Mouse (Mus musculus) heart, embryonic 15.5 days (tissue): ENCODE measurements at regions not wholly inside any gene's neighbourhood (a gene's known extent, or its start where the extent isn't known, plus 50 kb on each side); places are given as distances from the start of the nearest gene placed in this dataset.
A peak's percentile ranks its signal among the peaks of the same experiment; 100 is the strongest.

Experiments used
- ATAC-seq: fragments of 200-750 bp; cut with Nextera tagmentation; replicated peaks from 2 replicates; pipeline ENCODE4 v1.8.0; 2017; ENCODE audit warnings: low read depth, moderate TSS enrichment; ENCODE audit not compliant: insufficient number of reproducible peaks, insufficient read depth, low FRiP score
- H3K27ac ChIP-seq: fragments of 300-500 bp; sonication (generic); 2 replicates; pipeline ENCODE4 v1.5.1; 2015; ENCODE audit warnings: mild to moderate bottlenecking, inconsistent platforms
- H3K27me3 ChIP-seq: fragments of 300-500 bp; sonication (generic); 2 replicates; pipeline ENCODE4 v1.6.1; 2015; ENCODE audit warnings: inconsistent platforms
- H3K36me3 ChIP-seq: fragments of 300-500 bp; sonication (generic); 2 replicates; pipeline ENCODE4 v1.6.1; 2015; ENCODE audit warnings: mild to moderate bottlenecking, inconsistent platforms
- H3K4me1 ChIP-seq: fragments of 300-500 bp; sonication (generic); replicated peaks from 2 replicates; pipeline ENCODE4 v1.6.1; 2015; ENCODE audit warnings: inconsistent platforms
- H3K4me2 ChIP-seq: fragments of 300-500 bp; sonication (generic); 2 replicates; pipeline ENCODE4 v1.6.1; 2015; ENCODE audit warnings: inconsistent platforms, mild to moderate bottlenecking, moderate library complexity
- H3K4me3 ChIP-seq: fragments of 300-500 bp; sonication (generic); 2 replicates; pipeline ENCODE4 v1.5.1; 2015; ENCODE audit warnings: mild to moderate bottlenecking, inconsistent platforms
- H3K9ac ChIP-seq: fragments of 300-500 bp; sonication (generic); 2 replicates; pipeline ENCODE4 v1.6.1; 2015; ENCODE audit warnings: mild to moderate bottlenecking, inconsistent platforms
- H3K9me3 ChIP-seq: fragments of 300-500 bp; sonication (generic); replicated peaks from 2 replicates; pipeline ENCODE4 v1.6.1; 2016; ENCODE audit warnings: inconsistent platforms
- WGBS: fragments of 180-500 bp; shearing (Covaris S2); methylation state at CpG from one replicate; pipeline ENCODE4 v1.1.7; 2015; ENCODE audit warnings: mixed read lengths; 5-methylcytosine and 5-hydroxymethylcytosine counted together

DNA sequence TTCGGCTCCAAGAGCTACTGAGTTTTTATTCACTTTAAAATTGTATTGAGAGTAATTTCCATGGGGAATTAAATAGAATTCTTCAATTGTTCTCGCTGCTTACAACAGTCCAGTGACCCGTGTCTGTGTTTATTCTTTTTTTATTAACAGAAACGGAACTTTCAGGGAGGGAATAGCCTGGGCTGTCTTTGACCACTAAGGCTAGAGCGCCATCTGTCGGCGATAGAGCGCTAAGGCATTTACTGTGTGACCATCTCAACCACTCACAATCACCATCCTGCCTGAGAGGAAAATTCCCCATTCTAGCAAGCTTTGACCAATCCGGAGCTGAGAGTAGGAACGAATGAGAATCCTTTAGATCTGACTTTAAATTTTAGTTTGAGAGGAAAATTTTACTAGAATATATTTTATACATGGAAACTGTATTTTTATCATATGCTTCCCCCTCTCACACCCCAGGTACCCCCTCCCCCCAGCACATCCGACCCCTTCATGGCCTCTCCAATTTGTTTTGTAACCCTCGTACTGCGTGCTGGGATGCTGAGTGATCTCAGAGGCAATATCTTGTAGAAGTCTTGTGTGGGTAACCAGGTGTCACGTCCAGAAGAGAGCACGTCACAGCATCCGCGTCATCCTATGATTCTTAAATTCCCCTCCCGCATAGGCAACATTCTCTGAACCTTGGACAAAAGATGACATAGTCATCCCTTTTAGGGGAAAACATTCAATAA is 139.9 kb downstream of the Csl start:
- Histone ChIP-seq H3K4me2 (0 out of 2 replicates have a peak overlapping the region, but pooled peaks have one; percentile 22), H3K27ac (no peak overlapping the region), H3K36me3 (no peaks in the 10 kb centered on the region), H3K9me3 (no peaks in the 10 kb centered on the region), H3K9ac (no peak overlapping the region), H3K27me3 (no peaks in the 10 kb centered on the region), H3K4me3 (no peak overlapping the region), H3K4me1 (no peaks in the 10 kb centered on the region)
- WGBS: 47% methylated on average over 18 of the region's 18 CpGs
- ATAC-seq: peak; percentile 35; the same call in 1 of the 2 replicates

DNA sequence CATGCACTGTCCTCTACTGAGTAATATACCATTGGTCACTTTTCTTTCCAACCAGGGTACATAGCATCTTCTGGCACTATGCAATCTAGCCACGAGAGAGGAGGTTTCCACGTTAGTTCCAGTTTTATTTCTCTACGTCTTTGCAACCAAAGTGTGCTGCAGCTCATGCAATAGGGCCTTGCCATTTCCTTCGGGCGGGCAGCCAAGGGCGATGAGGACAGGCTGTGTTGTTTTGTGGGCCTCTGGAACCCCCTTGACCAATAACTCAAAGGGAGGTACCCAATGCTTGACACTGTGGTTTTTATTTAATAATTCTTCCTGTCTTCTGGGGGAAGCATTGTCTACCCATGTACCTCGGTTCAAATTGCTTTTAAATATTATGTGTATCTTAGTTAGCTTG is 139.0 kb downstream of the Csl start:
- H3K4me2 ChIP-seq: no peak overlapping the region
- H3K36me3 ChIP-seq: no peaks in the 10 kb centered on the region
- H3K9ac ChIP-seq: no peak overlapping the region
- no peak overlapping the region for H3K27ac ChIP-seq
- no peaks in the 10 kb centered on the region for H3K9me3 ChIP-seq
- H3K4me1 ChIP-seq: no peaks in the 10 kb centered on the region
- H3K4me3 ChIP-seq: no peak overlapping the region
- H3K27me3 ChIP-seq: no peaks in the 10 kb centered on the region
- 84% methylated on average over 7 of the region's 7 CpGs for WGBS
- no peak for ATAC-seq

DNA sequence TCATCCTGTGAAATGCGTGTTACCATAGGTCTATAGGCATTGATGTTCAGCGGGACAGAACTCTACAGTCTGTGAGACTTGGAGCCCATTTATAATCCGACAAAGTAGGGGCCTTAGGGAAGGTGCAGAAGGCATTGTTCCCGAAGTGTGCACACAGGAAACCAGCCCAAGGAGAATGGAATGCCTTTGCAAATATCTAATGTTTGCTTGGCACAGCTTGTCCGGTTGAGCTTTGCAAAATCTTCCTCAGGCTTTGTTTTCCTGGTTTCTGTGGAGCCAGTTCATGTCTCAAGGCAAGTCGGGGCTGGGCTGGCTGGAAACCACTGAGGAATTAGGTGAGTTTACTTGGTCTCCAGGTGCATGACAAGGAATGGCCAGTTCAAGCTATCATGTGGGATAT is 132.1 kb downstream of the Csl start:
- Histone ChIP-seq H3K4me2 (no peak overlapping the region), H3K27ac (no peak overlapping the region), H3K27me3 (no peaks in the 10 kb centered on the region), H3K9ac (no peak overlapping the region), H3K9me3 (no peaks in the 10 kb centered on the region), H3K4me1 (no peaks in the 10 kb centered on the region), H3K4me3 (no peak overlapping the region), H3K36me3 (no peaks in the 10 kb centered on the region)
- ATAC-seq: no peak
- WGBS: 61% methylated on average over 6 of the region's 6 CpGs

DNA sequence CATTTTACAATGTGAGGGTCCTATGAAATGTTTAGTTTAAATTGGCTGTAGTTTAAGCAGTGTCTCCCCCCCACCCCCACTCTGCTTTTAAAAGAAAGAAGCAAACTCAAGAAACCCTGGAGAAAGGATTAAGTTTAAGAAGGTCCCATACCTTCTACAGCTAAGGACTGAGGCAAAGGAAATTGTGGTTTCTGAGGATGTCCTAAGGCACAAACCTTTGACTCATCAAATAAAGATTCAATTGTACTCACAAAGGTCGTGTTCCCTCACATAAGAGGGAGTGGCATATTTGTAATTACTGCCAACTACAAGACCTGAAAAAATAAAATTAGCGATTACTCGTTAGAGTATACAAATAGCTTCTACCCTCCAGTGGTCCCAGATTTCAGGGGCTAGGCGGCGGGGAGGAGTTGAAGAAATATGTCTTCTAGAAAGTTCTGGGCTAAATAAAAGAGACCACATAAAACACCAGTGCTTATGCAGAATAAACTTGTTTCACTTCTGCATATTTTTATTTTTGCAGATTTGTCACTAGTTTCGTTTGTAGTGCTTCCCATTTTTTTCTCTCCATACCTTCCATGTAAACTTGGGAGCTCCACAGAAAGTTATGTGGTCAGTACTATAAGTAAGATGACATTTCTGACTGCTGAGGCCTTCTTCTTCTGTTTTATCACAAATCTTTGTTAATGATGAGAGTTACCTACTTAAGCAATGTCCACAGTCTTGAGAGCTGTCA is 127.0 kb downstream of the Csl start:
- Histone ChIP-seq H3K27ac (no peak overlapping the region), H3K36me3 (no peaks in the 10 kb centered on the region), H3K9me3 (no peaks in the 10 kb centered on the region), H3K27me3 (no peaks in the 10 kb centered on the region), H3K4me3 (no peak overlapping the region), H3K9ac (no peak overlapping the region), H3K4me1 (no peaks in the 10 kb centered on the region), H3K4me2 (no peak overlapping the region)
- no peak for ATAC-seq
- 78% methylated on average over 6 of the region's 6 CpGs for WGBS

DNA sequence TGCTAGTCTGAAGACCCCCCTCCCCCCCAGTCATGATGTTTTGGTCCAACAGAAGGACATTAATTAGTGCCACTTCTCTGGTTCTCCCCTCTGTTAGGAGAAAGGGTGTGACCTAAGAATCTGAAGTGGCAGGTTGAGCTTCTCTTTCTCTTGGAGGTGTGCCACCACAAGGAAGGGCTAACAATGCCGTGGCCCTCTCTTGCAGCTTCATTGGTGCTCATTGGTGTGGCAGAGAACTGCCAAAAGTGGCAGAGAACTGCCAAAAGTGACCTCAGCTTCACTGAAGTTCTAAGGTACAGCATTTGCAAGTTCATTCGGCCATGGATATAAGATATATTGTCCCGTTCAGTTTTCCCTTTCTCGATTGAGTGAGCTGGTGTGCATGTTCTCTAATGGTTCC is 123.7 kb downstream of the Csl start:
- H3K4me3 ChIP-seq: no peak overlapping the region
- no peak overlapping the region for H3K9ac ChIP-seq
- H3K36me3 ChIP-seq: no peaks in the 10 kb centered on the region
- H3K27me3 ChIP-seq: no peaks in the 10 kb centered on the region
- no peaks in the 10 kb centered on the region for H3K4me1 ChIP-seq
- no peak overlapping the region for H3K4me2 ChIP-seq
- no peaks in the 10 kb centered on the region for H3K9me3 ChIP-seq
- WGBS: 81% methylated on average over 4 of the region's 4 CpGs
- no peak overlapping the region for H3K27ac ChIP-seq
- no peak for ATAC-seq

DNA sequence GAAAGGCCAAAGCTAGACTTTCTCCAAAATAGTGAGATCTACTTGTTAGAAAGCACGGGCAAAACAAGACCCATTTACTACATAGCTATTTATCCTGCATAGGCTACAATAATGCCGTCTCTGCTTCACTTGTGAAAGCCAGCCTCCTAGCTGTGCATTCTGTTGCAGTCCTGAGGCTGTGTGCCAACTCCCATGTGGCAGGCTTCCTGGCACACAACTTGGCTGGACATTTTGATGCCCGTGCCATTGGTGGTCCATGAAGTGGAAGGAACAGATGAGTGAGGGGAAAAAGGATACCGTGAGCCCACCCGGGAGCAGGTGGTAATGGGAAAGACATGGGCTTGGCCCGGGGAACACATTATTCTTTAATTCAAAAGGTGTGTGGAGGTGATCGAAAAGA is 120.4 kb downstream of the Csl start:
- no peak overlapping the region for H3K4me3 ChIP-seq

DNA sequence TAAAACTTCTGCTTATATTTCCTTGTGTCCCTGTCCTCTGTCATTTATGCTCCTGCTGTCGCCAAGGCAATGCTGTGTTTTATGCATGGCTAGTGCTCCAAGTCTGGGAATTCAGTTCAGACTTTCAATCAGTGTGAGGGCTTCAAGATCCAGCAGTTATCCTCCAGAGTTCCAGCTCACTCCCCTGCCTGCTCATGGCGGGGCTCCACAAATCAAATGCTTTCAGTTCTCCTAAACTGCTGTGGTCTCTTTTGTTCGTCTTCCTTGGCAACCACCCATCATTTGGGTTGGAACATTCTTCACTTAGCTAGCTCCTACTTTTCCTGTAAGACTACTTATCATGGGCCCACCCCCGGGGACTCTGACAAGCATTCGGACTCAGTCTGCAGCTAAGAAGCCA is 120.0 kb downstream of the Csl start:
- no peak for ATAC-seq
- WGBS: 32% methylated on average over 5 of the region's 5 CpGs
- H3K9me3 ChIP-seq: no peaks in the 10 kb centered on the region

More for the DNA sequence above, 120.4 kb downstream of the Csl start:
- Histone ChIP-seq H3K9me3 (no peaks in the 10 kb centered on the region), H3K27ac (no peak overlapping the region), H3K27me3 (no peaks in the 10 kb centered on the region), H3K9ac (no peak overlapping the region), H3K4me2 (no peak overlapping the region), H3K36me3 (no peaks in the 10 kb centered on the region), H3K4me1 (no peaks in the 10 kb centered on the region)
- 79% methylated on average over 7 of the region's 7 CpGs for WGBS
- no peak for ATAC-seq

DNA sequence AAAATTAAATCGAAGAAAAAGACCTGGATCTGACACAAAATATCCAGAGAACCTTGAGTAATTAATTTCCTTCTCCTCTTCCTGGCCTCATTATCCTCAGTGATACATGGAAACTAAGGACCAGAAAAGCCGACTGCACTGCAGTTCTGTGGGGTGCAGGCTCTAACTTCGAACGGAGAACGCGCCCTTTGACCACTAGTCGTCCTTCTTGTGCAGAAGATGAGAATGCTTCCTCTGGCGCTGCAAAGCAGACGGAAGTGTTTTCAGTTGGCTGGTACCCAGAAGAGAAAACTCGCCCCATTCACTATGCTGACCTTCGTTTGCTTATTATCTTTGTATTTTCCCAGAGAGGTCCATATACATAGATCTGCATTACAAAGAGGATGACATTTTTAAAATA is 117.7 kb downstream of the Csl start:
- Histone ChIP-seq H3K4me3 (no peak overlapping the region), H3K9me3 (no peaks in the 10 kb centered on the region), H3K27me3 (no peaks in the 10 kb centered on the region), H3K36me3 (no peaks in the 10 kb centered on the region), H3K27ac (no peak overlapping the region), H3K9ac (no peak overlapping the region), H3K4me1 (no peaks in the 10 kb centered on the region), H3K4me2 (peak overlapping the region; percentile 35; the same call in 1 of the 2 replicates)
- no peak for ATAC-seq
- 9% methylated on average over 11 of the region's 11 CpGs for WGBS

More for the DNA sequence above, 120.0 kb downstream of the Csl start:
- no peaks in the 10 kb centered on the region for H3K36me3 ChIP-seq
- H3K4me1 ChIP-seq: no peaks in the 10 kb centered on the region
- H3K27ac ChIP-seq: no peak overlapping the region
- no peak overlapping the region for H3K4me3 ChIP-seq
- H3K9ac ChIP-seq: no peak overlapping the region
- H3K4me2 ChIP-seq: no peak overlapping the region
- no peaks in the 10 kb centered on the region for H3K27me3 ChIP-seq

DNA sequence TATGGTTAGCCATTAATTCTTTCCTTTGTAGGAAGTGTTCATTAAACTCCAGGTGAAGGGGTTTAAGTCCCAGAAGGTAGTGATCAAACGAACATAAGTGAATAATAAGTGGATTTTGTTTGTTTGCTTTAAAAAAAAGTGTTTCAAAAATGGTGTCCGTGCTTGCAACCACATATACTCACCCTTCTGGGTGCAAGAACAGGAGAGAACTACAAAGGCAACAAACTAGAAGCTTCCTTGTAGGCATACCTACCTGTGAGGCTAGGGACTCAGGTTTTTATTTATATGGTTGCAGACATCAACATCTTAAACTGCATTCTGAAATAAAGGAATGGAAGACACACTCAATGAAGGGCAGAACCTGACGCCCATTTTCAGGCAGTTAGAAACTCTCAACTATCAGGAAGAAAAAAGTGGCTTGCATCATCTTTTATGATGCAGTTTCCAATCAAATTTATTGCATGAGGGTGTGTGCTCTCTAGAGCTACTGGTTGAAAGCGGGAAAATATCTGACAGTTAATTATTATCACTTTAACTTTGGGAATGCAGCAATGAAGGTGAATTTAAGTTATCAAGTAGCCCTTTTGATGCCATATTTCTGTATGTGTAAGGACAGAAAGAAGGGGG is 117.1 kb downstream of the Csl start:
- Histone ChIP-seq H3K4me3 (no peak overlapping the region), H3K4me2 (peak overlapping the region; percentile 35; the same call in 1 of the 2 replicates), H3K4me1 (no peaks in the 10 kb centered on the region), H3K9ac (no peak overlapping the region), H3K36me3 (no peaks in the 10 kb centered on the region), H3K27ac (no peak overlapping the region), H3K9me3 (no peaks in the 10 kb centered on the region), H3K27me3 (no peaks in the 10 kb centered on the region)
- no peak for ATAC-seq
- 60% methylated on average over 4 of the region's 4 CpGs for WGBS

DNA sequence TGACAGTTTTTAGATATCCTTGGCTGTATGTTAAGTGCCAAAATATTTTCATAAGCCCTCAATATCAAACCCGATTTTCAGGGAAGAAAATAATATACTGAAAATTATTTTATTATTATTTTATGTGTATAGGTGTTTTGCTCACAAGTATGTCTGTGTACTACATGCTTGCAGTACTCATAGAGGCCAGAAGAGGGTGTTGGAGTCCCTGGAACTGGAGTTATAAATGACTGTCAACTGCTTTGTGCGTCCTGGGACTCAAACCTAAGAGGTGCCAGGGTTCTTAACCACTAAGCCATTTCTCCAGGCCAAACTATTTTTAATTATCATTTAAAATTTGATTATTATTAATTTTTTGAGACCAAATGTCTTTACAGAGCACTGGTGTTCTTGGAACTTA is 114.5 kb downstream of the Csl start:
- no peaks in the 10 kb centered on the region for H3K27me3 ChIP-seq
- no peak overlapping the region for H3K4me2 ChIP-seq
- H3K4me1 ChIP-seq: no peaks in the 10 kb centered on the region
- WGBS: 45% methylated on average over 2 of the region's 2 CpGs
- H3K4me3 ChIP-seq: no peak overlapping the region
- H3K9me3 ChIP-seq: no peaks in the 10 kb centered on the region
- no peak for ATAC-seq
- H3K9ac ChIP-seq: no peak overlapping the region
- H3K36me3 ChIP-seq: no peaks in the 10 kb centered on the region
- H3K27ac ChIP-seq: no peak overlapping the region

DNA sequence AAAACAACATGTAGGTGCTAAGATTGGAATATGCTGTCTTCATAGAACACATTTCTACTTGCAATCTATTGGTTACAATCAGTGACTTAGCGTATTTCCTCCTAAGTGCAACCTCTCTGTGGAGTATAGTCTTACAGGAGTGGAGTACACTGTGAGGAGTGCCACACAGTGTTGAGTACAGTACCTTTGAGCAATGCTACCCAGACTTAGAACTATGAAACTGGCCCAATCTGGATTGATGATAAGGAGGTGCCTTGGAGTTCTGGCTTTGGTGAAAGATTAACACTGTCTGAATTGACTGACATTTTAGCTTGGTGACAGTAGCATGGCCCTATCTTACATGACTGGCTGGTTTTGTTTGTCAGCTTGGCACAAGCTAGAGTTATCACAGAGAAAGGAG is 107.4 kb downstream of the Csl start:
- Histone ChIP-seq H3K4me1 (no peaks in the 10 kb centered on the region), H3K4me3 (no peak overlapping the region), H3K27ac (no peak overlapping the region), H3K9ac (no peak overlapping the region), H3K27me3 (no peaks in the 10 kb centered on the region), H3K4me2 (no peak overlapping the region), H3K36me3 (no peaks in the 10 kb centered on the region), H3K9me3 (no peaks in the 10 kb centered on the region)
- 82% methylated on average over 1 of the region's 1 CpGs for WGBS
- ATAC-seq: no peak
